Mouse (Mus musculus): ENCODE measurements around the gene Rab3gap1.
A peak's percentile ranks its signal among the peaks of the same experiment; 100 is the strongest.

Gene Rab3gap1

DNA sequence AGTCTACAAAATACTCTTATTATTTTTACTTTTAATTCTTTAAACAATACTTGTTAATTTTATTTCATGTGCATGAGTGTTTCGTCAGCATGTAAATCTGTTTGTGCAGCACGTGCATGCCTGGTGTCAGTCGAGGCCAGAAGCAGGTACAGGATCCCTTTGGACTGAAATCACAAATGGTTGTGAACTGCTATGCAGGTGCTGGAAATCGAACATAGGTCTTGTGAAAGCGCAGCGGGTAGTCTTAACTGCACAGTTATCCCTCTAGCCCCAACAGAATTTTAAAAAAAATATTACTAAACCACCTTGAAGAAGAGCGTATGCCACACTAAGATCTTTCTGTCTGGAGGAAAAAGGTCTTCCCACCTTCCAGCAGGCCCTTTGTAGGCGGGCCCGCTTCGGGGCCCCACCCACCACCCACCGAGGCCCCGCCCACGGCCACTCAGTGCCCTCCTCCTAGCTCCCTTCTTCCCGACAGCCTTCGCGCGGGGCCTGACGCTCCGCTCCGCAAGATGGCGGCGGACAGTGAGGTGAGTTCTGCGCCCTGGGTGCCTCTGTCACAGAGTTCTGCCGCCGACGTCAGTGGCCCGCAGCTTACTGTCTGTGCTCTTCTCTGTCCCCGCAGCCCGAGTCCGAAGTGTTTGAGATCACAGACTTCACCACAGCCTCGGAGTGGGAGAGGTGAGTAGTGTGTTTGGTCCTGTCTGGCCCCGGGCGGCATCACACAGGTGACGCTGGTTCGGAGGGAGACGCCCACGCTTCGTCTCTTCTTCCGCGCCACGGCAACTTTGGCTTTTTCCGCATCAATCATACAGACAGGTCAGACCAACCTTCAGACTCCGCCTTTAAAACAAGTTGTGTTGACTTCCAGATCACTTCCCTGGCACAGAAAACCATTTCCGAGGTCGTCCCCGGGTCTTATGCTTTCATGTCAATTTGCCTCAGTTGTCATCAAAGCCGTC lies at the start of gene Rab3gap1:
Gene Rab3gap1, plus strand, starts transcription at position 474 of the 962 bp plus-strand sequence.
- peak; percentile 81 for DNase-seq (ENCODE audit: low read depth, low spot score)

DNA sequence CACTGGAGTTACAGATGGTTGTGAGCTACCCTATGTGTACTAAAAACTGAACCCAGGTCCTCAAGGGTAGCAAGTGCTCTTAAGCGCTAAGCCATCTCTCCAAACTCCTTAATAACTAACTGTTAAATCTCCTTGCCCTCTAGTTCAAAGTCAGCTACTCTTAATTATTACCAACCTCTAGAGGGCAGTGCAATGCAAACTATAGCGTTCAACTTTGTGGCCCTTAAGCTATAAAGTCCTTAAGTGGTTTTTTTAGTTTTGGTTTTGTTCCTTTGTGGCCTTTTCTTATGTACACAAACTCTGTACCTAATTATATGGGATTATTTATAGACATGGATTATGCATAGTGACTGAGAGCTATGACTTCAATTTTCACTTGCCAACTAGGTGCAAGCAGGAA lies 41.2 kb upstream of the Rab3gap1 start:
- DNase-seq (ENCODE audit: low read depth, low spot score): peak; percentile 56

- no peak for DNase-seq (ENCODE audit: low read depth, low spot score)
Observed at GRCm38 (mm10) chr1:127830215-127830921, 38.2 kb upstream of the Rab3gap1 start.

GRCm38 (mm10) chr1:127833714-127834113 lies 34.9 kb upstream of the Rab3gap1 start:
- DNase-seq (ENCODE audit: low read depth, low spot score): no peak

- no peak for DNase-seq (ENCODE audit: low read depth, low spot score)
Observed at GRCm38 (mm10) chr1:127834202-127834601, 34.4 kb upstream of the Rab3gap1 start.

DNA sequence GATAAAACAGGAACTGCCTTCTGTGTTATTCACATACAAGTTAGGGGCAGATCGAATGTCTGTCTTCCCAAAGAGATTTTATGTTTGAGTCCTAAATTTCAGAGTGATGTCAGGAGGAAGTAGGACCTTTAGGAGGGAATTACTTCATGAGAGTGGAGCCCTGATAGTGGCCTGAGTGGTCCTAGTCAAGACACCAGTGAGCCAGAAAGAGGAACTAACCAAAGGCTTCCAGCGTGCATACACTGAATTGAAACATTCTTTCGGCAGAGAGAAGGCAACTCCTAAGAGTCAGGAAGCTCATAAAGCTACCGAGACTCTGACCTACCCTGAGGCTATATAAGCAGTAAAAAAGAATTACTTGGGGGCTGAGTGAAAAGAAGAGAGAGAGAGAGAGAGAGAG lies 32.0 kb upstream of the Rab3gap1 start:
- no peak for DNase-seq (ENCODE audit: low read depth, low spot score)

DNA sequence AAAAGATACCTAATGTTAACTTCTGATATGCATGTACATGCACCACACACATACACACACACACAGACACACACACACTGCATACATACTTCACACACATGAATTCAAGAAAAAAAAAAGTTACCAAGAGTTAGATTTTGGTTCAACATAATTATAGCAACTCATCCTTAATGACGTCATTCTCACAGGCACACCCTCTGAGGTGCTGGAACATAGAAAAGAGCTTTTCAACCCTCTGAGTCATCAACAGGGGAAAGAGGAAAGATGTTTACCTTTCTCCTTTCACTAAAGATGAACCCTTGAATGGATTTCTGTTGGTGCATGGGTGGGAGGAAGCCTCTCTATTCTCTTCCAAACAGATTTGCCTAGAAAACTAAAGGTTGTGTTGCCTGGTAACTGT lies 30.0 kb upstream of the Rab3gap1 start:
- no peak for DNase-seq (ENCODE audit: low read depth, low spot score)

GRCm38 (mm10) chr1:127845472-127845871 lies 23.1 kb upstream of the Rab3gap1 start:
- DNase-seq (ENCODE audit: low read depth, low spot score): no peak

DNA sequence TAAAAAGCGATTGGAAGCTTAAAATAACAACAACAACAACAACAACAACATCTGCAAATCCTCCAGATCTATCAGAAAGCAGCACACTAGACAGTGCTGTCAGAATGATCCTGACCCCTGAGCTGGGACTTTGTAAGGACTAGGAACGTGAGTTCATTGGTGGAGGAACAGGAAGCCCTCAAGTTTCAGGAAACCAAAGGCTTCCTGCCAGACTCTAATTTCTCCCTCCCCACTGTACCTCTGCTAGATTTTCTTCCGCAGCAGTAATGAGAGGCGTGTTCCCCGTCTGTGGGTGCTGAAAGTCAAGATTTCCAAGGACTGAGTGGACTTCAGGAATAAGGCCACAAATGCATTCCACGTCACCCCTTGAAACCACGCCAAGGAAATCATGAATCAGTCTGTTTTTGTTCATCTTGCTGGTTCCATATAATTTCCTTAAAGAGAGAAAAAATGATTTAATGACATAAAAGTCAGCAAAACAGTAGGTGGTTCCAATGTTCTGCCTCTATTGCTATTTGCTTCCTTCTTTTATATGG lies 18.4 kb upstream of the Rab3gap1 start:
- DNase-seq (ENCODE audit: low read depth, low spot score): no peak

DNA sequence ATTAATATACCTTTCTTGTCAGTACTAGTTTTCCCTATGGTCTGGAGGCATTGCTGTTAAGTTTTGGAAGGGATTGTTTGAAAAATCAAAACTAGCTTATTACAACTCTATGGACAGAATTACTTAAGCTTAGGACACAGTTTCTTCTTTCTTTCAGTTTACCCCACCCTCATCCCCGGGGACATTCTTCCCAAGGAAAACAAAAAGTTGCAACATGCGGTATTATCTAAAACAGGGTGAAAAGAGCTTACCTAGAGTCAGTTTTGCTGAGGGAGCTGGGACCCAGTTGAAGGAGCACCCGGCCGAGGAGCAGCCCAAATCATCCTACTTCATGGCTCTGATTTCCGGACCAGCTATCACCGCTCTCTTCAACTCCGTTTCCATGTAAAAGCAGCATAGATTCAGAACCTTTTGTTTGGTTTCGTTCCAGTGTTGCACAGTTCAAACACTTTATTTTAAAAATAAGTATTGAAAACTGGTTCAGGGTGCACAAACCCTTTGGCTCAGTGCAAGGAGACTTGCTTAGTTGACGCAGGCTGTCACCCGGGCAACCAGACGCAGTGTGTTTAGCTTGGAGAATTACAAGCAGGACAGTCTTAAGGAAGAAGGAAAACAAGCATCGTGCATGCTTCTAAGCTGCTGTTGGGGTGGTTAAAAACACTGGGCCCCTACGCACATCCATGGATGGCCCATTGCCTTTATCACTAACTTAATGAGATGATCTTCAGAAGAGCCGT lies 13.9 kb upstream of the Rab3gap1 start, which contains the start of gene Map3k19:
Gene Map3k19, minus strand, starts transcription at position 546 of the 737 bp plus-strand sequence.
- DNase-seq (ENCODE audit: low read depth, low spot score): no peak

- no peak for DNase-seq (ENCODE audit: low read depth, low spot score)
Observed at GRCm38 (mm10) chr1:127858945-127859648, 9.5 kb upstream of the Rab3gap1 start.

- DNase-seq (ENCODE audit: low read depth, low spot score): no peak
Observed at GRCm38 (mm10) chr1:127859799-127860400, 8.7 kb upstream of the Rab3gap1 start.

DNA sequence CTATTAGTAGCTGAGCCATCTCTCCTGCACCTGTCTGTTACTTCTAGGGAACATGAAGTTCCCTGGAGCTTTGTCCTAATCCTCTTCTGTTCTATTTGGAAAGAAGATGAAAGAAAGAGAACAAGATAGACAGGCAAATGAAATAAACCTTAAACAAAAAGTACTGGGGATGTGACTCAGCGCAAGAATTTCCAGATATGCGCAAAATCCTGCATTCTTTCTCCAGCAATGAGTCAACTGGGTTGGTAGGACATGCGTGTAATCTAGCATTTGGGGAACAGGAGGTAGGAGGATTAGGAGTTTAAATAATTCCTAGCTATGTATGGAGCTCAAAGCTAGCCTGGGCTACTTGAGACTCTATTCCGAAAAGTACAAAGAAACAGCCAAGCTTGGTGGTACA lies 8.1 kb upstream of the Rab3gap1 start:
- DNase-seq (ENCODE audit: low read depth, low spot score): no peak

- no peak for DNase-seq (ENCODE audit: low read depth, low spot score)
Observed at GRCm38 (mm10) chr1:127861900-127862299, 6.7 kb upstream of the Rab3gap1 start.

- no peak for DNase-seq (ENCODE audit: low read depth, low spot score)
Observed at GRCm38 (mm10) chr1:127863806-127864205, 4.8 kb upstream of the Rab3gap1 start.

DNA sequence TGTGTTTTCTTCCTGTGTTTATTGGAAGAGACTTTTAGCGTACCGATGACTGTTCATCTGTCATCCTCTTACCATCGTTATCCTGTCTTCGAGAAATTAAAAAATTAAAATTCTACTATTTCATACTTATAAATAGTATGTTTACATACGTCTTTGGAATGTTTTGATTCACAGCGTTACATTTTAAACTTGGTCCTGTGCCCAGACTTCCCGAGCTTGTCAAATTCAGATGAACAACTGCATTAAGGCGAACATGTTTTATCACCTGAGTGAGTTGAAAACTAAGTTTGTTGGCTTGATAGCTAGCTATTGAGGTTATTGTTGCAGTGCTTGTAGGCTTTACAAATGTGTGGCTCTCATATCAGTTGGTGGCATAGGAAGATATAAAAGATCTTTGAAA lies 703 bp downstream of the Rab3gap1 start:
- DNase-seq (ENCODE audit: low read depth, low spot score): no peak

- DNase-seq (ENCODE audit: low read depth, low spot score): no peak
Observed at GRCm38 (mm10) chr1:127899401-127899800, 30.8 kb downstream of the Rab3gap1 start.

GRCm38 (mm10) chr1:127904774-127905385 lies 36.3 kb downstream of the Rab3gap1 start:
- DNase-seq (ENCODE audit: low read depth, low spot score): no peak

DNA sequence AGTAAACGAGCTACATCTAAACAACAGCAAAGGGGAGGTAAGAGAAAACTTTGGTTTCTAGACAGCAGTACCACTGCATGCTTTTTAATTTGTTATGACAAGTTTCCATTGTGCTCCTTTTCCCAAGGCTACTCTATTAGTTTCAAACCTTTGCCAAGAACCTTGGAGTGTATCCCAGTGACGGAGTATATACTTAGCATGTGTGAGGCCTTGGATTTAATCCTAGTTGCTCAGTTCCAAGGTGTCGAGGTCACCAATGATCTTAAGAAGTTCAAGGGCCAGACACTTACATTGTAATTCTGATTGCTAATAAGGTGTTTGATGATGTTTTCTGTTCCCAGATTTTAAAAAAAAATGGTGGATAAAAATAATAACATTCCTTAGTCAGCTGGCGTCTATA lies 44.5 kb downstream of the Rab3gap1 start:
- DNase-seq (ENCODE audit: low read depth, low spot score): no peak

DNA sequence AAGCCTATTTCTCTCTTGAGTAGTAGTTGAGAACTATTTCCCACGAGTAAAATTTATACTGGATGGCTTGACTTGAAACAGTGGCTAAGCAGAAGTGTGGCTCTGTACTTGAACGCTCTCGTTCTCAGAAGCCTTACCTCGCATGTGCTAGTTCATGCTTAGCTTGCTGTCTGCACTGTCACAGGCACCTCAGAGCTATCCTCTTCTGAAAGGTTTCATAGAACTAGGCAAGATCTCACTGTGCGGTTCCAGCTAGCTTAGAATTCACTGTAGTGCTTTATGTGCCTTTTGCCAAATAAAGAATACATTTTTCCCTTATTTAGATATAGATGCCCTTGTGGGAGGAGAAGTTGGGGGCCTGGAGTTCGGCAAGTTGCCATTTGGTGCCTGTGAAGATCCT lies 46.7 kb downstream of the Rab3gap1 start:
- DNase-seq (ENCODE audit: low read depth, low spot score): no peak

All from telencephalon, adult 2 months (tissue).